Comparison of ENCODE assay signal across 9 mouse cellular contexts in the genomic region with DNA sequence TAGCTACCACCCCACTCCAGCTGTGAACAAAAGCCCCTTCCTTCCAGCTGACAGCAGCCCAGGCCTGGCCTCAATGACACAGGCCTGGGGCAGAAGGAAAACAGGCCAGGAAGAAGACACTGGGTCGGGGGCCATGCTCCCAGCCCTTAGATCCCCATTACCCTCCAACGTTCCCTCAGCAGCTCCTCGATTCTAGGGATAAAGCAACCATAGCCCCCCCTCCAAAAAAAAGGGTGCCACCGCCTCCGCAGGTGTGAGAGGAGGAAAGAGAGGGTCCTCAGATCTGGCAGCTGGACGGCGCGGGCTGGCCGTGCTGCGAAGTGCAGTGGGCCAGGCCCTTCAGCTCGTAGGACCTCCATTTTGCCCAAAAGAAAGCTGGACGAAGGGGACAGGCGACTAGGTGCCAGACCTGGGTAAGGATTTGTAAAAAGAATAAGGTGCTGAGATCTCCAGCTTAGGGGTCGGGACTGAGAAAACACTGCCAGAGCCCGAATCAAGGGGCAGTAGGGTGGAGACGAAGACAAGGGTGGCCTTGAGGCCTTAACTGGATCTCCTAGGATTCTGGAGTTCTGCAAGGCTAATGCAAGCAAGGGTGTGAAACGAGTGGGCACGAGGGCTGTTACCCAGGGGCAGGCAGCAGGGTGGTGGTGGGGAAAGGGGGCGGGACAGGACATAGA. TPM values are rescaled to one million over a fixed set of nuclear protein-coding genes. Genes with fewer than 3 reads are reported as not detected.
DNase-seq lines count a peak whose midpoint lies in the region; ATAC-seq and TF ChIP-seq lines count a peak whose summit lies in the region.
"Had no signal": no experiment of that assay in that cellular context is flagged by ENCODE, and none has a peak within 500 bp of the region (broad histone marks: within the 10 kb centered on the region; RNA-seq: fewer than 3 reads in every experiment).

No protein-coding gene starts in this region.

- H3K27ac ChIP-seq in kidney, adult 2 months (ENCODE audit: insufficient read depth, low read depth, low read length) = peak overlapping the region; percentile 100
- peak overlapping the region; percentile 91 for H3K27ac ChIP-seq in cortical plate, adult 2 months (ENCODE audit: insufficient read depth, low read length)
- H3K27ac ChIP-seq in hindbrain, embryonic 11.5 days (ENCODE audit: low read depth, low read length) = peak overlapping the region; percentile 97
- peak overlapping the region; percentile 92 for H3K27ac ChIP-seq in liver, embryonic 15.5 days (replicated peaks)
- peak overlapping the region; percentile 95 for H3K27ac ChIP-seq in stomach, embryonic 15.5 days

- H3K4me2 ChIP-seq in hindbrain, embryonic 11.5 days (replicated peaks; ENCODE audit: low read depth, low read length) = peak overlapping the region; percentile 95
- H3K4me2 ChIP-seq in liver, embryonic 15.5 days = peak overlapping the region; percentile 93
- H3K4me2 ChIP-seq in stomach, embryonic 15.5 days = peak overlapping the region; percentile 83

- no peak for DNase-seq in kidney, adult 2 months
- no peak for DNase-seq in kidney, adult 9 months
- DNase-seq in hindbrain, embryonic 11.5 days (ENCODE audit: low spot score) = peak; percentile 58
- DNase-seq in layer of hippocampus, postnatal 25 days (ENCODE audit: extremely low spot score in 1 of 2, low spot score in 1 of 2) = no peak

- peaks cover 3% of the 10 kb centered on the region; the same call in 1 of the 2 replicates for H3K36me3 ChIP-seq in kidney, adult 2 months (ENCODE audit: control insufficient read depth, insufficient read depth, low read length)
- H3K36me3 ChIP-seq in E14TG2a.4 (ENCODE audit: insufficient read depth, low read length) = peaks cover 32% of the 10 kb centered on the region
- H3K36me3 ChIP-seq in hindbrain, embryonic 11.5 days (ENCODE audit: control insufficient read depth, insufficient read depth, low read length) = peaks cover 18% of the 10 kb centered on the region
- H3K36me3 ChIP-seq in liver, embryonic 15.5 days (replicated peaks) = peaks cover 34% of the 10 kb centered on the region
- peaks cover 25% of the 10 kb centered on the region for H3K36me3 ChIP-seq in stomach, embryonic 15.5 days

- peak overlapping the region; percentile 100 for H3K4me3 ChIP-seq in kidney, adult 2 months (ENCODE audit: insufficient read depth, low read depth, low read length)
- peak overlapping the region; percentile 89 for H3K4me3 ChIP-seq in E14TG2a.4 (replicated peaks; ENCODE audit: low read length)
- H3K4me3 ChIP-seq in cortical plate, adult 2 months (ENCODE audit: insufficient read depth, low read length) = peak overlapping the region; percentile 93
- H3K4me3 ChIP-seq in hindbrain, embryonic 11.5 days (ENCODE audit: low read depth, low read length) = peak overlapping the region; percentile 88
- peak overlapping the region; percentile 87 for H3K4me3 ChIP-seq in liver, embryonic 15.5 days (replicated peaks)
- peak overlapping the region; percentile 81 for H3K4me3 ChIP-seq in stomach, embryonic 15.5 days (replicated peaks)

- no peak for ATAC-seq in hindbrain, embryonic 11.5 days (ENCODE audit: low FRiP score)
- no peak for ATAC-seq in liver, embryonic 15.5 days (ENCODE audit: insufficient read depth)
- no peak for ATAC-seq in stomach, embryonic 15.5 days (ENCODE audit: insufficient read depth, low FRiP score, low read depth)

- peaks cover 7% of the 10 kb centered on the region; the same call in 1 of the 2 replicates for H3K4me1 ChIP-seq in kidney, adult 2 months (ENCODE audit: control insufficient read depth, insufficient read depth, low read length)
- H3K4me1 ChIP-seq in E14TG2a.4 (replicated peaks; ENCODE audit: low read depth, low read length) = peaks cover 51% of the 10 kb centered on the region
- H3K4me1 ChIP-seq in cortical plate, adult 2 months (ENCODE audit: control insufficient read depth, insufficient read depth, low read length) = peaks cover 2% of the 10 kb centered on the region; the same call in 1 of the 2 replicates
- H3K4me1 ChIP-seq in hindbrain, embryonic 11.5 days (replicated peaks; ENCODE audit: control insufficient read depth, insufficient read depth, low read length) = peaks cover 9% of the 10 kb centered on the region; the same call in 1 of the 2 replicates
- H3K4me1 ChIP-seq in liver, embryonic 15.5 days (replicated peaks) = peaks cover 61% of the 10 kb centered on the region
- H3K4me1 ChIP-seq in stomach, embryonic 15.5 days = peaks cover 16% of the 10 kb centered on the region

- no peaks in the 10 kb centered on the region for H3K9me3 ChIP-seq in E14TG2a.4 (ENCODE audit: low read length)
- no peaks in the 10 kb centered on the region for H3K9me3 ChIP-seq in hindbrain, embryonic 11.5 days (ENCODE audit: control insufficient read depth, low read length)
- H3K9me3 ChIP-seq in liver, embryonic 15.5 days (replicated peaks) = no peaks in the 10 kb centered on the region
- H3K9me3 ChIP-seq in stomach, embryonic 15.5 days = no peaks in the 10 kb centered on the region

- TF ChIP-seq CTCF in kidney, adult 2 months (conservative IDR thresholded peaks at IDR 0.05; ENCODE audit: insufficient read depth, insufficient read length, low read depth, low read length) = no peak
- no peak for TF ChIP-seq CTCF in E14TG2a.4 (conservative IDR thresholded peaks at IDR 0.05; ENCODE audit: low read length)
- no peak for TF ChIP-seq CTCF in cortical plate, adult 2 months (IDR thresholded peaks at IDR 0.05; ENCODE audit: extremely low read depth, insufficient read depth, low read length)

- H3K27me3 ChIP-seq in kidney, adult 2 months (replicated peaks; ENCODE audit: control insufficient read depth, insufficient read depth, low read length) = no peaks in the 10 kb centered on the region
- peaks cover 14% of the 10 kb centered on the region for H3K27me3 ChIP-seq in E14TG2a.4 (ENCODE audit: insufficient read depth, low read length)
- no peaks in the 10 kb centered on the region for H3K27me3 ChIP-seq in hindbrain, embryonic 11.5 days (ENCODE audit: control insufficient read depth, insufficient read depth, low read length)
- H3K27me3 ChIP-seq in liver, embryonic 15.5 days = 0 out of 2 replicates have a peak, but pooled peaks cover 2% of the 10 kb centered on the region
- H3K27me3 ChIP-seq in stomach, embryonic 15.5 days (replicated peaks) = no peaks in the 10 kb centered on the region

- under 1% methylated on average over 19 of the region's 19 CpGs for WGBS in kidney, adult 2 months
- 0% methylated on average over 19 of the region's 19 CpGs for WGBS in hindbrain, embryonic 11.5 days
- WGBS in liver, embryonic 15.5 days (ENCODE audit: insufficient replicate concordance) = under 1% methylated on average over 19 of the region's 19 CpGs
- WGBS in stomach, embryonic 15.5 days = 0% methylated on average over 19 of the region's 19 CpGs

- H3K9ac ChIP-seq in hindbrain, embryonic 11.5 days (ENCODE audit: low read depth, low read length) = peak overlapping the region; percentile 97
- peak overlapping the region; percentile 89 for H3K9ac ChIP-seq in liver, embryonic 15.5 days
- peak overlapping the region; percentile 95 for H3K9ac ChIP-seq in stomach, embryonic 15.5 days

- TF ChIP-seq POLR2A in kidney, adult 2 months (IDR thresholded peaks at IDR 0.05; ENCODE audit: low read depth, low read length) = no peak
- TF ChIP-seq POLR2A in cortical plate, adult 2 months (IDR thresholded peaks at IDR 0.05; ENCODE audit: extremely low read depth, insufficient read depth, low read length) = no peak

RNA-seq across cellular contexts. Expression of a gene that starts 0.8 kb away (rescaled TPM):
- 0.38 TPM in 1 of 2 replicates, not detected in the other for polyA plus RNA-seq in kidney, adult 2 months (2012; rRNA removed)
- polyA plus RNA-seq in cortical plate, adult 2 months (2012; rRNA removed) = not detected in 2 replicates
- polyA plus RNA-seq in hindbrain, embryonic 11.5 days (2014; fragmentation: Nextera tagmentation; extraction: Ambion mirVana) = 0.38 and 1.1 TPM in 2 replicates
- polyA plus RNA-seq in liver, embryonic 15.5 days (2015; fragmentation: Nextera tagmentation; extraction: Ambion mirVana) = 0.68 and 1.0 TPM in 2 replicates
- polyA plus RNA-seq in stomach, embryonic 15.5 days (2015; fragmentation: Nextera tagmentation; extraction: Ambion mirVana) = not detected in 2 replicates
- not detected for total RNA-seq in layer of hippocampus, postnatal 25 days (2021)
- polyA plus RNA-seq: brain, embryonic 14.5 days had no signal

RNA-seq across cellular contexts. Expression of a gene that starts 1.0 kb away (rescaled TPM):
- polyA plus RNA-seq in kidney, adult 2 months (2012; rRNA removed) = 645 and 701 TPM in 2 replicates
- 653 and 687 TPM in 2 replicates for polyA plus RNA-seq in cortical plate, adult 2 months (2012; rRNA removed)
- polyA plus RNA-seq in hindbrain, embryonic 11.5 days (2014; fragmentation: Nextera tagmentation; extraction: Ambion mirVana) = 475 and 483 TPM in 2 replicates
- 150 and 161 TPM in 2 replicates for polyA plus RNA-seq in liver, embryonic 15.5 days (2015; fragmentation: Nextera tagmentation; extraction: Ambion mirVana)
- polyA plus RNA-seq in stomach, embryonic 15.5 days (2015; fragmentation: Nextera tagmentation; extraction: Ambion mirVana) = 359 and 366 TPM in 2 replicates
- 100 to 1,000 TPM; 648 to 692 TPM for total RNA-seq in layer of hippocampus, postnatal 25 days (2021)

RNA-seq across cellular contexts. Expression of a gene that starts 13.9 kb away (rescaled TPM):
- polyA plus RNA-seq in kidney, adult 2 months (2012; rRNA removed) = 24.4 and 26.9 TPM in 2 replicates
- 41.0 and 50.2 TPM in 2 replicates for polyA plus RNA-seq in cortical plate, adult 2 months (2012; rRNA removed)
- polyA plus RNA-seq in hindbrain, embryonic 11.5 days (2014; fragmentation: Nextera tagmentation; extraction: Ambion mirVana) = 10.6 and 15.4 TPM in 2 replicates
- 3.2 and 3.8 TPM in 2 replicates for polyA plus RNA-seq in liver, embryonic 15.5 days (2015; fragmentation: Nextera tagmentation; extraction: Ambion mirVana)
- polyA plus RNA-seq in stomach, embryonic 15.5 days (2015; fragmentation: Nextera tagmentation; extraction: Ambion mirVana) = 10.2 and 12.2 TPM in 2 replicates
- 10 to 100 TPM; 44.8 to 54.9 TPM for total RNA-seq in layer of hippocampus, postnatal 25 days (2021)

RNA-seq across cellular contexts. Expression of a gene that starts 21.0 kb away (rescaled TPM):
- polyA plus RNA-seq in kidney, adult 2 months (2012; rRNA removed) = 0.12 and 0.16 TPM in 2 replicates
- polyA plus RNA-seq in cortical plate, adult 2 months (2012; rRNA removed) = 179 and 199 TPM in 2 replicates
- 45.4 and 47.6 TPM in 2 replicates for polyA plus RNA-seq in hindbrain, embryonic 11.5 days (2014; fragmentation: Nextera tagmentation; extraction: Ambion mirVana)
- 0.07 TPM in 2 replicates for polyA plus RNA-seq in liver, embryonic 15.5 days (2015; fragmentation: Nextera tagmentation; extraction: Ambion mirVana)
- 4.5 and 5.1 TPM in 2 replicates for polyA plus RNA-seq in stomach, embryonic 15.5 days (2015; fragmentation: Nextera tagmentation; extraction: Ambion mirVana)
- total RNA-seq in layer of hippocampus, postnatal 25 days (2021) = 100 to 1,000 TPM; 129 to 132 TPM

RNA-seq across cellular contexts. Expression of a gene that starts 30.0 kb away (rescaled TPM):
- polyA plus RNA-seq in kidney, adult 2 months (2012; rRNA removed) = 38.9 and 39.1 TPM in 2 replicates
- polyA plus RNA-seq in cortical plate, adult 2 months (2012; rRNA removed) = 46.4 and 48.5 TPM in 2 replicates
- polyA plus RNA-seq in hindbrain, embryonic 11.5 days (2014; fragmentation: Nextera tagmentation; extraction: Ambion mirVana) = 55.2 and 60.6 TPM in 2 replicates
- 29.4 and 33.4 TPM in 2 replicates for polyA plus RNA-seq in liver, embryonic 15.5 days (2015; fragmentation: Nextera tagmentation; extraction: Ambion mirVana)
- polyA plus RNA-seq in stomach, embryonic 15.5 days (2015; fragmentation: Nextera tagmentation; extraction: Ambion mirVana) = 52.4 and 54.6 TPM in 2 replicates
- total RNA-seq in layer of hippocampus, postnatal 25 days (2021) = 10 to 100 TPM; 33.6 to 34.6 TPM
